Mouse (Mus musculus): ENCODE measurements around the gene Mrpl12.
A peak's percentile ranks its signal among the peaks of the same experiment; 100 is the strongest.

DNA sequence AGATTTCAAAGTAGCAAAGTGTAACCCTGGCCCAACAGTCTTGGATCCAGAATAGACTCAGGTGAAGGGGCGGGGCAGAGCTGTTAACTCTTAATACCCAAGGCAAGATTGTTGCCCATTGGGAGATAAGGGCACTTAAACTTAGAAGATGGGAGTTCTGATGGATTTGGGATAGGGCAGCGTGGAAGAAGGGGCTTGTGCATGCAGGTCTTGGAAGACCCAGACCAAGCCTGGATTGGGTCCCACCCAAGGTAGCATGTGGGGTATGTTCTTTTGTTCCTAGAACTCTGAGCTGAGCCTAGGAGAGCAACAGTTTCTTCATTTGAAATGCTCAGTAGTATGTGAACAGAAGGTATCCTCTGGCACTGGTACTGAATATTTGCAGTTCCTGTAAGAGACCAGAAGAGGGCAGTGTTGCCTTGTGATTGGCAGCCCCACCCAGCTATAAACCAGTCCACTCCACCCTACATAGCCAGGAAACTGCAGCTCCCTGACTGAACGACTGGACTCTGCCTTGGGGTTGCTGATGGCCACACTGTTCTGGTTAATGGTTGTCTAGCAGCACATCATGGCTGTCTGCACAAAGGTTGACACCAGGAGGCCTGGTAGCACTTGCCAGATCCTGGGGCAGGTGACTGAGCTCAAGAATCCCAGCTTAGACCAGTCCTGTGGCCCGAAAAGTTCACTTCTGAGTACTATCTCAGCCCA, 4.8 kb downstream of the Mrpl12 start:
- TF ChIP-seq CTCF (IDR thresholded peaks at IDR 0.05; ENCODE audit: low read depth, low read length) (peak; percentile 94), GATA1 (IDR thresholded peaks at IDR 0.05; ENCODE audit: borderline replicate concordance, low read length) (no peak), GATA2 (IDR thresholded peaks at IDR 0.05; ENCODE audit: borderline replicate concordance, low read depth, low read length) (no peak)

All from G1E (cell line).